8 mouse cellular contexts compared by ENCODE assay signal in genomic region chr4:123572434-123573336, GRCm38 (mm10).
DNase-seq lines count a peak whose midpoint lies in the region; ATAC-seq and TF ChIP-seq lines count a peak whose summit lies in the region.

No protein-coding gene starts in this region.

- peak overlapping the region; percentile 31 for H3K4me2 ChIP-seq in forebrain, embryonic 15.5 days (replicated peaks)
- H3K4me2 ChIP-seq in hindbrain, embryonic 11.5 days (replicated peaks; ENCODE audit: low read depth, low read length): peak overlapping the region; percentile 29
- peak overlapping the region; percentile 51 for H3K4me2 ChIP-seq in limb, embryonic 15.5 days
- peak overlapping the region; percentile 26 for H3K4me2 ChIP-seq in midbrain, embryonic 15.5 days

- no peaks in the 10 kb centered on the region for H3K36me3 ChIP-seq in C2C12 (ENCODE audit: control insufficient read depth, insufficient read depth)
- H3K36me3 ChIP-seq in forebrain, embryonic 15.5 days: no peaks in the 10 kb centered on the region
- H3K36me3 ChIP-seq in hindbrain, embryonic 11.5 days (ENCODE audit: control insufficient read depth, insufficient read depth, low read length): no peaks in the 10 kb centered on the region
- H3K36me3 ChIP-seq in limb, embryonic 15.5 days: no peaks in the 10 kb centered on the region
- H3K36me3 ChIP-seq in midbrain, embryonic 15.5 days (replicated peaks): no peaks in the 10 kb centered on the region

- POLR2A ChIA-PET in Patski (lab: Charles Lee): interaction anchor here (0.8 kb wide), 1 partner anchor 17 kb away, joined by 5 read pairs; no protein-coding TSS in a partner anchor

- DNase-seq in Patski (ENCODE audit: low read depth, low spot score): peak; percentile 41
- peak; percentile 41 for DNase-seq in hindbrain, embryonic 11.5 days (ENCODE audit: low spot score)
- DNase-seq in thymus, postnatal 10 days (ENCODE audit: low spot score in 2 of 2): peak; percentile 59 to 64
- DNase-seq in ovary, postnatal 14 days (ENCODE audit: low spot score): no peak

- H3K9me3 ChIP-seq in forebrain, embryonic 15.5 days: no peaks in the 10 kb centered on the region
- no peaks in the 10 kb centered on the region for H3K9me3 ChIP-seq in hindbrain, embryonic 11.5 days (ENCODE audit: control insufficient read depth, low read length)
- H3K9me3 ChIP-seq in limb, embryonic 15.5 days: no peaks in the 10 kb centered on the region
- no peaks in the 10 kb centered on the region for H3K9me3 ChIP-seq in midbrain, embryonic 15.5 days

- CTCF ChIA-PET in Patski (lab: Charles Lee): interaction anchor here (1.0 to 2.8 kb wide), 4 partner anchors 11 to 17 kb away, joined by 5 to 12 read pairs (median 8); no protein-coding TSS in a partner anchor

- H3K27ac ChIP-seq in forebrain, embryonic 15.5 days (replicated peaks): peak overlapping the region; percentile 80
- H3K27ac ChIP-seq in hindbrain, embryonic 11.5 days (ENCODE audit: low read depth, low read length): peak overlapping the region; percentile 72
- peak overlapping the region; percentile 95 for H3K27ac ChIP-seq in limb, embryonic 15.5 days
- H3K27ac ChIP-seq in midbrain, embryonic 15.5 days: peak overlapping the region; percentile 66

- 9% methylated on average over 11 of the region's 11 CpGs for WGBS in forebrain, embryonic 15.5 days
- 11% methylated on average over 11 of the region's 11 CpGs for WGBS in hindbrain, embryonic 11.5 days
- 13% methylated on average over 11 of the region's 11 CpGs for WGBS in limb, embryonic 15.5 days
- 9% methylated on average over 11 of the region's 11 CpGs for WGBS in midbrain, embryonic 15.5 days

- H3K27me3 ChIP-seq in C2C12 (ENCODE audit: control insufficient read depth, insufficient read depth, insufficient read length) (no peaks in the 10 kb centered on the region), Patski (no peaks in the 10 kb centered on the region)
- no peaks in the 10 kb centered on the region for H3K27me3 ChIP-seq in forebrain, embryonic 15.5 days
- no peaks in the 10 kb centered on the region for H3K27me3 ChIP-seq in hindbrain, embryonic 11.5 days (ENCODE audit: control insufficient read depth, insufficient read depth, low read length)
- H3K27me3 ChIP-seq in limb, embryonic 15.5 days: no peaks in the 10 kb centered on the region
- no peaks in the 10 kb centered on the region for H3K27me3 ChIP-seq in midbrain, embryonic 15.5 days (replicated peaks)

- H3K4me1 ChIP-seq in forebrain, embryonic 15.5 days: peaks cover 34% of the 10 kb centered on the region
- H3K4me1 ChIP-seq in hindbrain, embryonic 11.5 days (replicated peaks; ENCODE audit: control insufficient read depth, insufficient read depth, low read length): peaks cover 8% of the 10 kb centered on the region; the same call in 1 of the 2 replicates
- peaks cover 15% of the 10 kb centered on the region for H3K4me1 ChIP-seq in limb, embryonic 15.5 days
- H3K4me1 ChIP-seq in midbrain, embryonic 15.5 days: peaks cover 28% of the 10 kb centered on the region

- peak overlapping the region; percentile 74 for H3ac ChIP-seq in C2C12 (ENCODE audit: control insufficient read depth, insufficient read length, low read depth)

- peaks cover 71% of the 10 kb centered on the region for H3K79me2 ChIP-seq in C2C12 (ENCODE audit: control insufficient read depth, insufficient read depth)

- peak overlapping the region; percentile 30; the same call in 1 of the 2 replicates for H3K9ac ChIP-seq in forebrain, embryonic 15.5 days (replicated peaks)
- H3K9ac ChIP-seq in hindbrain, embryonic 11.5 days (ENCODE audit: low read depth, low read length): peak overlapping the region; percentile 37
- peak overlapping the region; percentile 28; the same call in 1 of the 2 replicates for H3K9ac ChIP-seq in limb, embryonic 15.5 days
- no peak overlapping the region for H3K9ac ChIP-seq in midbrain, embryonic 15.5 days

- in situ Hi-C loops in Patski (cut with MboI; ENCODE audit: low pct_unique_long_range_greater_than_20kb): no loop called here

- no peak for TF ChIP-seq CTCF in C2C12 (IDR thresholded peaks at IDR 0.05; ENCODE audit: control insufficient read depth, insufficient read depth, insufficient read length)
- no peak for TF ChIP-seq CTCF in Patski (IDR thresholded peaks at IDR 0.05)

- H3K4me3 ChIP-seq in C2C12 (ENCODE audit: insufficient read depth, poor library complexity, severe bottlenecking): peak overlapping the region; percentile 40
- H3K4me3 ChIP-seq in forebrain, embryonic 15.5 days: 0 out of 2 replicates have a peak overlapping the region, but pooled peaks have one; percentile 10
- 0 out of 2 replicates have a peak overlapping the region, but pooled peaks have one; percentile 10 for H3K4me3 ChIP-seq in hindbrain, embryonic 11.5 days (ENCODE audit: low read depth, low read length)
- H3K4me3 ChIP-seq in limb, embryonic 15.5 days: peak overlapping the region; percentile 37
- H3K4me3 ChIP-seq in midbrain, embryonic 15.5 days: no peak overlapping the region

- peaks cover 28% of the 10 kb centered on the region for H3K79me3 ChIP-seq in C2C12 (ENCODE audit: low read depth)

- ATAC-seq in Patski: peak; percentile 88
- ATAC-seq in forebrain, embryonic 15.5 days (replicated peaks): peak; percentile 66; the same call in 1 of the 2 replicates
- ATAC-seq in hindbrain, embryonic 11.5 days (ENCODE audit: low FRiP score): peak; percentile 33; the same call in 1 of the 2 replicates
- peak; percentile 81 for ATAC-seq in limb, embryonic 15.5 days (ENCODE audit: insufficient number of reproducible peaks, low FRiP score, low TSS enrichment, low read depth)
- peak; percentile 43; the same call in 1 of the 2 replicates for ATAC-seq in midbrain, embryonic 15.5 days (replicated peaks)

TF ChIP-seq in C2C12, 6 proteins besides CTCF, POLR2A, EP300 and RAD21:
- TF ChIP-seq CEBPB (IDR thresholded peaks at IDR 0.05; ENCODE audit: low read depth) (no peak), FOSL1 (IDR thresholded peaks at IDR 0.05; ENCODE audit: insufficient read depth, low read length, poor library complexity, severe bottlenecking) (no peak), MAX (IDR thresholded peaks at IDR 0.05) (no peak), USF1 (IDR thresholded peaks at IDR 0.05; ENCODE audit: low read depth) (no peak), MYOG (IDR thresholded peaks at IDR 0.05; ENCODE audit: control insufficient read depth, extremely low read depth, insufficient read length) (no peak), MYOD1 (IDR thresholded peaks at IDR 0.05; ENCODE audit: control insufficient read depth, insufficient read length, low read depth) (no peak)

Comparison
In these comparisons a context has a peak if more than half of its experiments do, and no peak if none do; other contexts are left out.
1. ATAC-seq: peak in every context shown above with its lines; median percentile 88 in Patski; 81 in limb, embryonic 15.5 days; 66 in forebrain, embryonic 15.5 days; 43 in midbrain, embryonic 15.5 days; 33 in hindbrain, embryonic 11.5 days.